Mouse (Mus musculus): ENCODE measurements around the gene Pnmt. TPM values are rescaled to one million over a fixed set of nuclear protein-coding genes. Genes with fewer than 3 reads are reported as not detected.

Gene Pnmt
- polyA plus RNA-seq, 1 experiment from 2014 or later: 3.5 TPM

GRCm38 (mm10) chr11:98367171-98367862 is 18.9 kb upstream of the Pnmt start:
- WGBS: 65% methylated on average over 10 of the region's 10 CpGs
- Histone ChIP-seq H3K4me3 (replicated peaks; ENCODE audit: low read depth, low read length) (no peak overlapping the region), H3K36me3 (ENCODE audit: insufficient read depth, low read length) (no peaks in the 10 kb centered on the region), H3K9me3 (replicated peaks; ENCODE audit: low read length) (no peaks in the 10 kb centered on the region), H3K4me1 (replicated peaks; ENCODE audit: insufficient read depth, low read length) (no peaks in the 10 kb centered on the region), H3K9ac (ENCODE audit: low read depth, low read length) (no peak overlapping the region), H3K27me3 (ENCODE audit: insufficient read depth, low read length) (no peaks in the 10 kb centered on the region), H3K4me2 (ENCODE audit: low read length) (no peak overlapping the region), H3K27ac (no peak overlapping the region)
- DNase-seq (ENCODE audit: low spot score) (no peak), ATAC-seq (replicated peaks; ENCODE audit: low FRiP score, low read depth) (no peak)
- TF ChIP-seq CTCF (IDR thresholded peaks at IDR 0.05; ENCODE audit: low read depth): no peak

GRCm38 (mm10) chr11:98367863-98368186 is 18.4 kb upstream of the Pnmt start:
- 66% methylated on average over 7 of the region's 7 CpGs for WGBS
- Histone ChIP-seq H3K4me3 (replicated peaks; ENCODE audit: low read depth, low read length) (no peak overlapping the region), H3K4me2 (ENCODE audit: low read length) (no peak overlapping the region)

GRCm38 (mm10) chr11:98369337-98369736 is 16.9 kb upstream of the Pnmt start:
- no peaks in the 10 kb centered on the region for H3K4me1 ChIP-seq (replicated peaks; ENCODE audit: insufficient read depth, low read length)
- no peak for DNase-seq (ENCODE audit: low spot score)
- no peak overlapping the region for H3K9ac ChIP-seq (ENCODE audit: low read depth, low read length)
- no peak overlapping the region for H3K4me3 ChIP-seq (replicated peaks; ENCODE audit: low read depth, low read length)
- no peak overlapping the region for H3K4me2 ChIP-seq (ENCODE audit: low read length)
- 0 out of 2 replicates have a peak, but pooled peaks cover 1% of the 10 kb centered on the region for H3K36me3 ChIP-seq (ENCODE audit: insufficient read depth, low read length)
- 77% methylated on average over 6 of the region's 6 CpGs for WGBS
- no peak overlapping the region for H3K27ac ChIP-seq
- no peaks in the 10 kb centered on the region for H3K27me3 ChIP-seq (ENCODE audit: insufficient read depth, low read length)
- no peaks in the 10 kb centered on the region for H3K9me3 ChIP-seq (replicated peaks; ENCODE audit: low read length)
- no peak for ATAC-seq (replicated peaks; ENCODE audit: low FRiP score, low read depth)
- TF ChIP-seq CTCF (IDR thresholded peaks at IDR 0.05; ENCODE audit: low read depth): no peak

More at GRCm38 (mm10) chr11:98367863-98368186, 18.4 kb upstream of the Pnmt start:
- no peak for DNase-seq (ENCODE audit: low spot score)
- Histone ChIP-seq H3K4me1 (replicated peaks; ENCODE audit: insufficient read depth, low read length) (no peaks in the 10 kb centered on the region), H3K27me3 (ENCODE audit: insufficient read depth, low read length) (no peaks in the 10 kb centered on the region), H3K36me3 (ENCODE audit: insufficient read depth, low read length) (no peaks in the 10 kb centered on the region), H3K9me3 (replicated peaks; ENCODE audit: low read length) (no peaks in the 10 kb centered on the region), H3K27ac (no peak overlapping the region), H3K9ac (ENCODE audit: low read depth, low read length) (no peak overlapping the region)
- no peak for ATAC-seq (replicated peaks; ENCODE audit: low FRiP score, low read depth)
- TF ChIP-seq CTCF (IDR thresholded peaks at IDR 0.05; ENCODE audit: low read depth): no peak

GRCm38 (mm10) chr11:98370588-98370987 is 15.7 kb upstream of the Pnmt start:
- Histone ChIP-seq H3K4me3 (replicated peaks; ENCODE audit: low read depth, low read length) (no peak overlapping the region), H3K9me3 (replicated peaks; ENCODE audit: low read length) (no peaks in the 10 kb centered on the region), H3K9ac (ENCODE audit: low read depth, low read length) (no peak overlapping the region), H3K36me3 (ENCODE audit: insufficient read depth, low read length) (peaks cover 13% of the 10 kb centered on the region), H3K4me2 (ENCODE audit: low read length) (no peak overlapping the region), H3K27me3 (ENCODE audit: insufficient read depth, low read length) (no peaks in the 10 kb centered on the region), H3K4me1 (replicated peaks; ENCODE audit: insufficient read depth, low read length) (no peaks in the 10 kb centered on the region), H3K27ac (no peak overlapping the region)
- ATAC-seq (replicated peaks; ENCODE audit: low FRiP score, low read depth) (no peak), DNase-seq (ENCODE audit: low spot score) (no peak)
- 94% methylated on average over 2 of the region's 2 CpGs for WGBS
- no peak for TF ChIP-seq CTCF (IDR thresholded peaks at IDR 0.05; ENCODE audit: low read depth)

- WGBS: 54% methylated on average over 10 of the region's 10 CpGs
- no peaks in the 10 kb centered on the region for H3K9me3 ChIP-seq (replicated peaks; ENCODE audit: low read length)
- no peak overlapping the region for H3K27ac ChIP-seq
- TF ChIP-seq CTCF (IDR thresholded peaks at IDR 0.05; ENCODE audit: low read depth): no peak
- ATAC-seq (replicated peaks; ENCODE audit: low FRiP score, low read depth) (no peak), DNase-seq (ENCODE audit: low spot score) (no peak)
- no peaks in the 10 kb centered on the region for H3K4me1 ChIP-seq (replicated peaks; ENCODE audit: insufficient read depth, low read length)
- no peak overlapping the region for H3K9ac ChIP-seq (ENCODE audit: low read depth, low read length)
- peaks cover 23% of the 10 kb centered on the region for H3K36me3 ChIP-seq (ENCODE audit: insufficient read depth, low read length)
- H3K4me2 ChIP-seq (ENCODE audit: low read length): no peak overlapping the region
- no peak overlapping the region for H3K4me3 ChIP-seq (replicated peaks; ENCODE audit: low read depth, low read length)
- no peaks in the 10 kb centered on the region for H3K27me3 ChIP-seq (ENCODE audit: insufficient read depth, low read length)
Observed at GRCm38 (mm10) chr11:98371556-98372240, 14.6 kb upstream of the Pnmt start.

- Histone ChIP-seq H3K36me3 (ENCODE audit: insufficient read depth, low read length) (peaks cover 30% of the 10 kb centered on the region), H3K27me3 (ENCODE audit: insufficient read depth, low read length) (no peaks in the 10 kb centered on the region), H3K4me2 (ENCODE audit: low read length) (no peak overlapping the region), H3K9me3 (replicated peaks; ENCODE audit: low read length) (no peaks in the 10 kb centered on the region), H3K9ac (ENCODE audit: low read depth, low read length) (no peak overlapping the region), H3K4me3 (replicated peaks; ENCODE audit: low read depth, low read length) (no peak overlapping the region), H3K27ac (no peak overlapping the region), H3K4me1 (replicated peaks; ENCODE audit: insufficient read depth, low read length) (no peaks in the 10 kb centered on the region)
- no peak for ATAC-seq (replicated peaks; ENCODE audit: low FRiP score, low read depth)
- DNase-seq (ENCODE audit: low spot score): peak; percentile 86
- peak; percentile 95 for TF ChIP-seq CTCF (IDR thresholded peaks at IDR 0.05; ENCODE audit: low read depth)
- 5% methylated on average over 2 of the region's 2 CpGs for WGBS
Observed at GRCm38 (mm10) chr11:98372406-98372805, 13.8 kb upstream of the Pnmt start.

All from kidney, postnatal 0 days (tissue).